Mouse (Mus musculus): ENCODE measurements around the gene Tctex1d4.

Gene Tctex1d4

GRCm38 (mm10) chr4:117138295-117139216, 12.0 kb downstream of the Tctex1d4 start:
- no peak for DNase-seq (ENCODE audit: low spot score in 2 of 2)

GRCm38 (mm10) chr4:117139217-117139612, 12.6 kb downstream of the Tctex1d4 start:
- DNase-seq (ENCODE audit: low spot score in 2 of 2), result no peak

DNA sequence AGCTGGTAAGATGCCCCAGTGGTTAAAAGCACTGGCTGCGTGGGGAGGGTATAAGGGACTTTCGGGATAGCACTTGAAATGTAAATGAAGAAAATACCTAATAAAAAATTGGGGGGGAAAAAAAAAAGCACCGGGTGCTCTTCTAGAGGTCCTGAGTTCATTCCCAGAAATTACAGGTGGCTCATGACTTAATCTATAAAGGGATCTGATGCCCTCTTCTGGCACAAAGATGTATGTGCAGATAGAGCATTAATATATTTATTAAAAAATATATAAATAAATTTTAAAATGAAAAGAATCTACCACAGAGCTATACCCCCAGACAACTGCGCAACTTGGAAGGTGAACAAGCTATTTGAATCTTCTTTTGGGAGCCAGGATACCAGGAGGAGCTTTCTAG, 14.0 kb downstream of the Tctex1d4 start:
- no peak for DNase-seq (ENCODE audit: low spot score in 2 of 2)

GRCm38 (mm10) chr4:117143023-117143422, 16.4 kb downstream of the Tctex1d4 start:
- DNase-seq (ENCODE audit: low spot score in 2 of 2), result no peak

GRCm38 (mm10) chr4:117145248-117145647, 18.7 kb downstream of the Tctex1d4 start:
- DNase-seq (ENCODE audit: low spot score in 2 of 2), result no peak

GRCm38 (mm10) chr4:117146176-117146575, 19.6 kb downstream of the Tctex1d4 start:
- DNase-seq (ENCODE audit: low spot score in 2 of 2), result peak; percentile 79 to 93

DNA sequence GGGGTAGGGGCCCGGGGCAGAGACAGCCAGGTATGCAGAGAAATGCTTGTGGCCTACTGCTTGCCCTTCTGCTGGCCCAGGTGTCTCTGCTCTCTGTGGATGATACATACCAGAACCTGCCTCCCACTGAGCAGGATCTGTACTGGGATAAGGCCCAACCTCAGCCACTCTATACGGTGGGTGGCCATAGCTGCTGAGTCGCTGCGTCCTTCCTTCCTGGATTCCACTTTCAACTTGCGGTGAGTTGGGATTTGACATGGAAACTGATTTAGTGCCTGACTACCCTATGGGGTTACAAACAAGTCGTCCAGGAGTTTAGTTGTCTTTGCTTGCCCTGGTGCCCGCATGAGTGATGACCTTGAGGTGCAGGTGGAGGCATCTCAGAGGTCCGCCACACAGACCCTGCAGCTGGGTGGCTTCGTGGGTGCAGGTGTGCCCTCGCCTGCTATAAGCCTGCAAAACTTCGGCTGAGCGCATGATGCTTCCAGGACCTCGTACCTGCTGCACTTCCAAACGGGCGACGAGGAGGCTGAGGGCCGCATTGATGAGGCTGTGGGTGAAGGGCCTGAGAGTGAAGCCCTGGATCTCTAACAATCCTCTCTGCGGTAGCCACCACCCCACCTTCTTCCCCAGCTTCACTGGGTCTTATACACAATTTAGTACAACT, 21.6 kb downstream of the Tctex1d4 start:
- no peak for DNase-seq (ENCODE audit: low spot score in 2 of 2)

- DNase-seq (ENCODE audit: low spot score in 2 of 2), result no peak
Observed at GRCm38 (mm10) chr4:117148815-117149214, 22.2 kb downstream of the Tctex1d4 start.

GRCm38 (mm10) chr4:117149291-117150211, 23.0 kb downstream of the Tctex1d4 start:
- no peak for DNase-seq (ENCODE audit: low spot score in 2 of 2)

DNA sequence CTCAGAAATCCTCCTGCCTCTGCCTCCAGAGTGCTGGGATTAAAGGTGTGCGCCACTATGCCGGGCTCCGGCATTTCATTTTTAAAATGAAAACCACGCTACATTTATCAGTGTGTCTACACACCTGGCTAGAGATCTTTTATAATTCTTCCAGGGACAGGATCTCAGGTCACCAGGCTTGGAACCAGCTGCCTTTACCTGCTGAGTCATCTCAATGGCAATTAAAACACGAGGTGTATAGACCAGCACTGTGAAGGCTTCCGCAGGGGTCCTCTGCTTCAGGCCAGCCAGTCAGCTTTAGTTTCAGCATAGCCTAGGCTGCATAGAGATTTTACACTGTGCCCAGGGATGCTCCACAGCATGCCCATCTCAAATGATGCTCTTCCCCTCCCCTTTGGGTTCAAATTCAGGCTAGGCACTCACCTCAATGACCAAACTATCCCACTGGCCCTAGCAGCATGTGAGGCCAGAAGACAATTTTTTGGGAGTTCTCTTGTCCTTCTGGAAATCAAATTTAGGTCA, 23.7 kb downstream of the Tctex1d4 start:
- DNase-seq (ENCODE audit: low spot score in 2 of 2), result no peak

GRCm38 (mm10) chr4:117151416-117151815, 24.8 kb downstream of the Tctex1d4 start:
- no peak for DNase-seq (ENCODE audit: low spot score in 2 of 2)

DNA sequence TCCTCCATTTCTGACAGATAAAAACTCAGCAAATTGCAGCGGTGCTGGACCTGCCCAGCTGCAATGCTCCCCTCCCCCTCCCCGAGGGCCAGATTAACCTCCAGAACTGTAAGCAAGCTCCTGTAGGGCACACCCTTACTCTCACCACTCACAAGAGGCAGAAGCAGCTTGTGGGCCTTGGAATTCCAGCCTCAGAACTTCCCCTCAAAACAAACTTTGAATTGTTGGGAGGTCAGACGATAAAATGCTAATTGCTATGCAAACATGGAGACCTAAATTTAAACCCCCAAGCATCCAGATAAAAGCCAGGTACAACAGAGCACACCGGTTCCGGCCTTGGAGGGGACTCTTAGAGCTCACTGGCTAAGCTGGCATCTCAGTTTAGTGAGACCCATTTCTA, 26.1 kb downstream of the Tctex1d4 start:
- no peak for DNase-seq (ENCODE audit: low spot score in 2 of 2)

GRCm38 (mm10) chr4:117155020-117155791, 28.6 kb downstream of the Tctex1d4 start:
- no peak for DNase-seq (ENCODE audit: low spot score in 2 of 2)

DNA sequence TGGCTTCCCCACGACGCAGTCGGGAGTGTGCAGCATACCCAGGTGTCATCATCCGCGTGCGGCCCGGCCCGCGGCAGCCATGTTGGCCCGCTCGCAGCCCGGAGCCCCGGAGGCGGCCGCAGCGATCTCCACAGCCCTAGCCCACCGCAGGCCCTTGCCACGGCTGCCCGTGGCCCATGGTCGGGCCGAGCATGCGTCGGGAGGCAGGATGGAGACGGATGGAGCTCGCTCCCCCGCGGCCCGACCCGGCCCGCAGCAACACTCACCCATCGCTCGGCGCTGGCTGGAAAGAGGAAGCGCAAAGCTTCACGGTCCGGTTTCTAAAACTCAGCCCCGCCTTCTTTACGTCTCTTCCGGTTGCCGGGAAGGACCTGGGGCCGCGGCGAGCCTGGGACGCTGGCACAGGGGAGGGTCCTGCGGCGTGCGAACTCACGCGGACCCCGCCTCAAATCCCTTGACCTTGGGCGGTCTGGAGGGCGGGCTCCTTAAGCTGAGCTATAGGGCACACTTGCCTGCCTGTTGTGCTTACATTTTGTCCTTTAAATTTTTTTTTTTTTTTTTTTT, 29.3 kb downstream of the Tctex1d4 start, which contains the start of gene Rps8:
Gene Rps8 (minus strand): TSS at position 452 of the 564 bp plus-strand sequence.
- DNase-seq (ENCODE audit: low spot score in 2 of 2), result peak; percentile 67 to 72

DNA sequence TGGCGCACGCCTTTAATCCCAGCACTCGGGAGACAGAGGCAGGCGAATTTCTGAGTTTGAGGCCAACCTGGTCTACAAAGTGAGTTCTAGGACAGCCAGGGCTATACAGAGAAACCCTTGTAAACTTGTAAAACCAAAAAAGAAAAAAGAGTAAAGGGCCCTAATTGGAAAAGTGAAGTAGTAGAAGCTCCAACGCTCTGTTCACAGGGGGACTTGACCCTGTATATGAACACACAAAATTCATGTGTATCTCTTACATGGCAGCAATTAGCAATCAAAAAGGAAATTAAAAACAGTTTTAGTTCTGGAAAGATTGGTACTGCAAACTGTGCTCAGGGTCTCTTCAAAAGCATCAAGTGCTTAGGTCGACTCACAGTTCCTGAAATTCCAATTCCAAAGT, 29.8 kb downstream of the Tctex1d4 start:
- no peak for DNase-seq (ENCODE audit: low spot score in 2 of 2)

DNA sequence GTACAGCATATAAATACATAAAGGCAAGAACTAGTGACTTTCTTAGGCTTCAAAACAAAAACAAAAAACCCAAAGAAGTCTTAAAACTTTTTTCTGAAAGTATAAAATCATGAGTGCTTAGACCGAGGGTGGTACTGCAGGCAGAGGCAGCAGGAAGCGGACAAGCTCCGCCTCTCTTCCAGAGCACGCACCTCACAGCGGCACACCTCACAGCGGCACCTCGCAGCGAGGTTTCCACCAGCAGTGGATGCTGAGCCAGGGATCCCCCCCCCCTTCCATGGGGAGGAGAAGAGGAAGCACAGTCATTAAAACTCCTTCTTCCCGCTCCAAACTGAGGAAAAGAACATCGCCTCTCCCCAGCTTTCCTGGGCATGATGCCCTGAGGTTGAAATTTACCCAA, 33.1 kb downstream of the Tctex1d4 start:
- no peak for DNase-seq (ENCODE audit: low spot score in 2 of 2)

- DNase-seq (ENCODE audit: low spot score in 2 of 2), result no peak
Observed at GRCm38 (mm10) chr4:117161183-117161582, 34.6 kb downstream of the Tctex1d4 start.

- no peak for DNase-seq (ENCODE audit: low spot score in 2 of 2)
Observed at GRCm38 (mm10) chr4:117169936-117170335, 43.3 kb downstream of the Tctex1d4 start.

Measured in spleen, postnatal 14 days (tissue).